Mouse (Mus musculus): ENCODE measurements at regions not wholly inside any gene's neighbourhood (a gene's known extent, or its start where the extent isn't known, plus 50 kb on each side); places are given as distances from the start of the nearest gene placed in this dataset.

DNA sequence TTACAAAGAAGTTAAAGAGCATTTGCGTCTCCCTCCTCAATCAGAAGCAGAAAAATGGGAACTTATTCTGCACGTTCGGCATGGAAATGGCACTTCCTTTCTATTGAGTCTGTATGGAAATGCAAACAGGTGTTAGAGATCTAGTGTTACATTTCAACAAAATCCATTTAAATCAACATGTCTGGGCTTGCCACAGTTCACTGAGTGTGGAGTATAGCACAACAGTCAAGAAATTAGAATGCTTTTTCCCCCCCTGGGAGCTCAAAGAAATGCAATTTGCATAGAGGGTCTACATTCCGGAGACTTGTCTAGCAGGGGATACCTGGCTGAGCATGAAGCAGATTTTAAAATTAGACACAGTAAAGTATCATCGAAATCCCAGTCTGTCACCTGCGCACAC is 308.5 kb upstream of the Smarca2 start:
- Histone ChIP-seq H3K4me2 (no peak overlapping the region), H3K27me3 (no peaks in the 10 kb centered on the region), H3K4me1 (no peaks in the 10 kb centered on the region), H3K4me3 (no peak overlapping the region), H3K27ac (no peak overlapping the region), H3K9ac (no peak overlapping the region), H3K36me3 (ENCODE audit: poor library complexity, severe bottlenecking) (no peaks in the 10 kb centered on the region), H3K9me3 (replicated peaks) (no peaks in the 10 kb centered on the region)
- WGBS, result 90% methylated on average over 6 of the region's 6 CpGs
- ATAC-seq, result no peak

- H3K36me3 ChIP-seq (ENCODE audit: poor library complexity, severe bottlenecking), result no peaks in the 10 kb centered on the region
- ATAC-seq, result peak; percentile 50; the same call in 1 of the 2 replicates
- H3K4me3 ChIP-seq, result no peak overlapping the region
- no peak overlapping the region for H3K9ac ChIP-seq
- no peak overlapping the region for H3K4me2 ChIP-seq
- no peak overlapping the region for H3K27ac ChIP-seq
- H3K27me3 ChIP-seq, result no peaks in the 10 kb centered on the region
- 77% methylated on average over 1 of the region's 1 CpGs for WGBS
- no peaks in the 10 kb centered on the region for H3K9me3 ChIP-seq (replicated peaks)
- no peaks in the 10 kb centered on the region for H3K4me1 ChIP-seq
Observed at GRCm38 (mm10) chr19:26308477-26309135, 296.2 kb upstream of the Smarca2 start.

DNA sequence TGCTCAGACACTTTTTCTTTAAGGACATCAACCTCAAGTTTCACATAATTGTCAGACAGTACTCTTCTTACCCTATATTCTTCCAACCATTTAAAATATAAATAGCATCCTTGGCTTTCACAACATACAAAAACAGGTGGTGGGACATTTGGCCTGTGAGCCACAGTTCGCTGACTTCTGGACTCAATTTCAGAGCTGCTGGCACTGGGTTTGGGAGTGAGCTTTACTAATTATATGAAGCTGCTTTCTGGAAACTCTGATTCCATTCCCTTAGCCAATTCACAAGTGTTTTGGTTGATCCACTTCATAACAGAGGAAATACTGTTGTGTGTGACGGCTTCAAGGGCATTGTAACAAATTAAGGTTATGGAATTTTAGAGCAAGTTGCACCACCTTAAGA is 285.9 kb upstream of the Smarca2 start:
- Histone ChIP-seq H3K4me1 (no peaks in the 10 kb centered on the region), H3K9me3 (replicated peaks) (no peaks in the 10 kb centered on the region), H3K27me3 (no peaks in the 10 kb centered on the region), H3K4me2 (no peak overlapping the region), H3K27ac (no peak overlapping the region), H3K4me3 (no peak overlapping the region), H3K36me3 (ENCODE audit: poor library complexity, severe bottlenecking) (no peaks in the 10 kb centered on the region), H3K9ac (no peak overlapping the region)
- 83% methylated on average over 2 of the region's 2 CpGs for WGBS
- ATAC-seq, result no peak

- no peaks in the 10 kb centered on the region for H3K4me1 ChIP-seq
- no peak for ATAC-seq
- H3K27ac ChIP-seq, result no peak overlapping the region
- no peak overlapping the region for H3K9ac ChIP-seq
- no peaks in the 10 kb centered on the region for H3K36me3 ChIP-seq (ENCODE audit: poor library complexity, severe bottlenecking)
- no peaks in the 10 kb centered on the region for H3K9me3 ChIP-seq (replicated peaks)
- H3K4me3 ChIP-seq, result no peak overlapping the region
- H3K4me2 ChIP-seq, result no peak overlapping the region
- H3K27me3 ChIP-seq, result no peaks in the 10 kb centered on the region
- WGBS, result 81% methylated on average over 5 of the region's 5 CpGs
Observed at GRCm38 (mm10) chr19:26323682-26324081, 281.2 kb upstream of the Smarca2 start.

DNA sequence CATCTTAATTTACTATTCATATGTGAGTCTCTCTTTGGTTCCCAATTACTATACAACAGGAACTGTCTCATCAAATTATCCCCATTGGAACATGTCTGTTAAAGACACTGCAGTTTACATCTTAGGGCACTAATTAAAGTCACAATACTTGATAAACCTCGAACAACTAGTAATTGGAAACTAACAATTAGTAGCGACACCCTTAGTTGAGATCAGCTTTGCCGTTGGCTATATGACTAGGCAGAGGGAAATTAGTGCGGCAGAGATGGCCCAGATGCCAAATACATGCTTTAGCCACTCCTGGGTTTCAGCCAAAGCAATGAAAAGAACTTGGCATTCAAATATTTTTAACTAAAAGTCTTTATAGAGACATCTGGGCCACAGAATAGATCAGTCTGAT is 265.7 kb upstream of the Smarca2 start:
- Histone ChIP-seq H3K27me3 (no peaks in the 10 kb centered on the region), H3K27ac (peak overlapping the region; percentile 55), H3K4me3 (no peak overlapping the region), H3K9me3 (replicated peaks) (no peaks in the 10 kb centered on the region), H3K36me3 (ENCODE audit: poor library complexity, severe bottlenecking) (no peaks in the 10 kb centered on the region), H3K9ac (no peak overlapping the region), H3K4me1 (peaks cover 17% of the 10 kb centered on the region; the same call in 1 of the 2 replicates), H3K4me2 (no peak overlapping the region)
- ATAC-seq, result peak; percentile 78
- 46% methylated on average over 4 of the region's 4 CpGs for WGBS

DNA sequence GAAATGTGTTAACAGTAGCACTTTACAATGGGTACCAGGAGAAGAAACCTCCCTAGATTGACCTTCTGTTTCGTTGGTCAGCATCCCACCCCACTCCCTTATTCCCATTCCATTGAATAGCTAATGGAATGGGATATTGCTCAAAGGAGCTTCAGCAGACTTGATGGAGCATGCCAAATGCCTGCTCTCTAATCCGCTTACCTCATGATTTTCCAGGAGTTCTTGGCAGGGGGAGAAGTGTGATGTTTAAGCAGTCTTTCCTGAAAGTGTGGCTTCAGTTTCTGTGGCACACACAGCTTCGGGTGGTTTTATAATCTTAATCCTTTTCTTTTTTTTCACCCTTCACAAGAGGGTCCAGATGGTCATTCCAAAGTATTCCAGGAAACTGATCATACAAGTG is 264.7 kb upstream of the Smarca2 start:
- no peak overlapping the region for H3K4me3 ChIP-seq
- H3K27ac ChIP-seq, result no peak overlapping the region
- no peak overlapping the region for H3K9ac ChIP-seq
- WGBS, result 24% methylated on average over 3 of the region's 3 CpGs
- H3K9me3 ChIP-seq (replicated peaks), result no peaks in the 10 kb centered on the region
- no peaks in the 10 kb centered on the region for H3K27me3 ChIP-seq
- H3K4me2 ChIP-seq, result no peak overlapping the region
- peak; percentile 79 for ATAC-seq
- H3K4me1 ChIP-seq, result peaks cover 17% of the 10 kb centered on the region; the same call in 1 of the 2 replicates
- no peaks in the 10 kb centered on the region for H3K36me3 ChIP-seq (ENCODE audit: poor library complexity, severe bottlenecking)

DNA sequence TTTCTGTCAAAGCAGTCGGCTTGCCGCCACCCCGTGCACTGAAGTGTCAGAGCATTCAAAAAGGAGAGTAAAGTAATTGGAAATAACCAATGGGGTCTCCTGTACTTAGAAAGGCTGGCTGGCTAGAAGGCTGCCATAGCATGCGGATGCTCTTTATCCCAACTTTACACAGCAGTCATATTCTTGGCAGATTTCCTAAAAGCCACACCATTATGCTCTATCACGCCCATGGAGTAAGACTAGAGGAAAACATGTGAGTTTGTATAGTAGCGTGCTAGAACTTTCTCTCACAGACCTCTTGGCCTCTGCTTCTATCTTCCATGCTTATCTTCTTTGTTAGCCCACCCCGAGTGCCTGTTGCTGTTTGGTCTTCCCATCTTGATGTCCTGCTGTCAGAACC is 249.8 kb upstream of the Smarca2 start:
- H3K4me1 ChIP-seq, result no peaks in the 10 kb centered on the region
- no peaks in the 10 kb centered on the region for H3K36me3 ChIP-seq (ENCODE audit: poor library complexity, severe bottlenecking)
- no peak overlapping the region for H3K9ac ChIP-seq
- no peak overlapping the region for H3K4me2 ChIP-seq
- 86% methylated on average over 7 of the region's 7 CpGs for WGBS
- H3K27ac ChIP-seq, result no peak overlapping the region
- H3K9me3 ChIP-seq (replicated peaks), result no peaks in the 10 kb centered on the region
- ATAC-seq, result no peak
- no peak overlapping the region for H3K4me3 ChIP-seq
- H3K27me3 ChIP-seq, result no peaks in the 10 kb centered on the region

GRCm38 (mm10) chr19:26383961-26384381 is 220.9 kb upstream of the Smarca2 start:
- 71% methylated on average over 4 of the region's 4 CpGs for WGBS
- Histone ChIP-seq H3K4me2 (no peak overlapping the region), H3K36me3 (ENCODE audit: poor library complexity, severe bottlenecking) (no peaks in the 10 kb centered on the region), H3K4me3 (no peak overlapping the region), H3K4me1 (no peaks in the 10 kb centered on the region), H3K27ac (0 out of 2 replicates have a peak overlapping the region, but pooled peaks have one; percentile 51), H3K9me3 (replicated peaks) (no peaks in the 10 kb centered on the region), H3K27me3 (no peaks in the 10 kb centered on the region), H3K9ac (no peak overlapping the region)
- ATAC-seq, result peak; percentile 84

DNA sequence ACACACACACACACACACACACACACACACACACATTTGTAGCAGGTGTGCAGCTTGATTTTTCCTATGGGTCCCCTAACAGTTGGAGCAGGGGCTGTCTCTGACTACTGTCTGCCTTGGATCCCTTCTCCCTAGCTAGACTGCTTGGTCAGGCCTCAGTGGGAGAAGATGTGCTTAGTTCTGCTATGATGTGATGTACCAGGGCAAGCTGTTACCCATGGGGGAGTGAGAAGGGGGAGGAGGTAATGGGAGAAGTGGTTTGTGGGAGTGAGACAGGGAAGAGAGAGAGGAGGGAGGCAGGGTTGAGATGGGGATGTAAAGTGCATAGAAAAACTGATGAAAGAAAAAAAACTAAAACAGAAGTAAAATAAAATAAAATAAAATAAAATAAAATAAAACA is 218.8 kb upstream of the Smarca2 start:
- no peak for ATAC-seq
- no peaks in the 10 kb centered on the region for H3K36me3 ChIP-seq (ENCODE audit: poor library complexity, severe bottlenecking)
- no peaks in the 10 kb centered on the region for H3K27me3 ChIP-seq
- H3K4me3 ChIP-seq, result no peak overlapping the region
- H3K4me2 ChIP-seq, result no peak overlapping the region
- no peak overlapping the region for H3K9ac ChIP-seq
- H3K4me1 ChIP-seq, result no peaks in the 10 kb centered on the region
- no peaks in the 10 kb centered on the region for H3K9me3 ChIP-seq (replicated peaks)
- no peak overlapping the region for H3K27ac ChIP-seq

DNA sequence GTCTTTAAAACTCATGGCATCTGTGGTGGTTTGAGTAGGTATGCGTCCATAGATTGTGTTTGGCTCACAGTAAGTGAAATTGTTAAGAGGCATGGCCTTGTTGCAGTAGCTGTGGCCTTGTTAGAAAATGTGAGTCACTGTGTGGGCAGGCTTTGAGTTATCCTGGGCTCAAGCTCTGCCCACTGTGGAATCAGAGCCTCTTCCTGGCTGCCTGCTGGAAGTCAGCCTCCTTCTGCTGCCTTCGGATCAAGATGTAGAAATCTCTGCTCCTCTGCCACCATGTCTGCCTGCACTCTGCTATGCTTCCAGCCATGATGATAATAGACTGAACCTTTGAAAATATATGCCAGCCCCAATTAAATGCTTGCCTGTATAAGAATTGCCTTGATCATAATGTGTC is 192.2 kb upstream of the Smarca2 start:
- 93% methylated on average over 2 of the region's 2 CpGs for WGBS
- no peaks in the 10 kb centered on the region for H3K27me3 ChIP-seq
- H3K27ac ChIP-seq, result no peak overlapping the region
- no peak overlapping the region for H3K4me3 ChIP-seq
- no peaks in the 10 kb centered on the region for H3K9me3 ChIP-seq (replicated peaks)
- no peak overlapping the region for H3K9ac ChIP-seq
- H3K36me3 ChIP-seq (ENCODE audit: poor library complexity, severe bottlenecking), result no peaks in the 10 kb centered on the region
- no peaks in the 10 kb centered on the region for H3K4me1 ChIP-seq
- ATAC-seq, result no peak
- no peak overlapping the region for H3K4me2 ChIP-seq

DNA sequence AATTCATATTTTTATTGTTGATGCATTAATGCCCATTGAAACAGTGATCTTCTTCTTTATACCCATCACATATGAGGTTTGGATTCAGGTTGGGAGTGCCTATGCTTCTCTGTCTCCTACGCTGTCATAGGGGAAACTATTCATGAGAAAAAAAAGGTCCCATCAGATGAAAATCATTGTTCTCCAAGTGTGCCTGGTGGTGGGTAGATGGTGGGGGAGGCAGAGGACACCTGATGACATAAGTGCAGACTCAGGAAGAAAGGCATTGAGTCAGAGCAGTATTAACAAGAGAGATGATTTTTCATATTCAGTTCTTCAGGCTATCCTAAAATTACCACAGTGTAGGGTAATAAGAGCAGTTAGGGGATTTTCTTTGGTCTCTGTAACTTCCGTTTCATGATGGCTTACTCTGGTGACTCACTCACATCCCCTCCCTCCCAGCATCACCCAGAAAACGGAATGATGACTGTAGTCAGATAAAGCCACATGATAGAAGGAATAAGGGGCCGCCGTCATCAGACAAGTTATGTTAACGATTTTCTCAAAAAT is 190.3 kb upstream of the Smarca2 start:
- Histone ChIP-seq H3K4me2 (no peak overlapping the region), H3K27ac (no peak overlapping the region), H3K9me3 (replicated peaks) (no peaks in the 10 kb centered on the region), H3K9ac (no peak overlapping the region), H3K27me3 (no peaks in the 10 kb centered on the region), H3K4me3 (no peak overlapping the region), H3K36me3 (ENCODE audit: poor library complexity, severe bottlenecking) (no peaks in the 10 kb centered on the region), H3K4me1 (no peaks in the 10 kb centered on the region)
- no peak for ATAC-seq
- WGBS, result 87% methylated on average over 6 of the region's 6 CpGs

- no peaks in the 10 kb centered on the region for H3K36me3 ChIP-seq (ENCODE audit: poor library complexity, severe bottlenecking)
- 91% methylated on average over 2 of the region's 2 CpGs for WGBS
- no peaks in the 10 kb centered on the region for H3K9me3 ChIP-seq (replicated peaks)
Observed at GRCm38 (mm10) chr19:26419781-26420180, 185.1 kb upstream of the Smarca2 start.

DNA sequence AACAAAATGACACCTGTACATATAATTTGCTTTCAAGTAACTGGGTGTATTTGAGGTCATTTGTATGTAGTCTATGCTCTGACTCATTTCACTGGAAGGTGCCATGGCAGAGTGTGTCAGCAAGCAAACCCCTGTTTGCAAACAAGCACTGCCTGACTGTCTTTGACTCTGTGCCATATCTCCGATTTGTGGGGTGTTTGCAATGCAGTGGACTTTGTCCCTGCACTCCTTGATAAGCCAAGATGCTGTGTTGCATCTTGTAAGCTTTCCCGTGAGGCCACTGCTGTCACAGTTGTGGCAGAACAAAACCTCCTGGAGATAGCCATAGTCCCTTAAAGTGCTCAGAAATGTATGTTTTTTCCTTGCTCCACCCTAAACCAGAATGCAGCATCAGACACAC is 165.7 kb upstream of the Smarca2 start:
- Histone ChIP-seq H3K27me3 (no peaks in the 10 kb centered on the region), H3K9ac (no peak overlapping the region), H3K9me3 (replicated peaks) (no peaks in the 10 kb centered on the region), H3K4me2 (no peak overlapping the region), H3K4me3 (no peak overlapping the region), H3K36me3 (ENCODE audit: poor library complexity, severe bottlenecking) (no peaks in the 10 kb centered on the region), H3K27ac (no peak overlapping the region), H3K4me1 (no peaks in the 10 kb centered on the region)
- no peak for ATAC-seq
- WGBS, result 83% methylated on average over 2 of the region's 2 CpGs

More at GRCm38 (mm10) chr19:26419781-26420180, 185.1 kb upstream of the Smarca2 start:
- Histone ChIP-seq H3K4me3 (no peak overlapping the region), H3K9ac (no peak overlapping the region), H3K4me2 (no peak overlapping the region), H3K27me3 (no peaks in the 10 kb centered on the region), H3K27ac (no peak overlapping the region), H3K4me1 (no peaks in the 10 kb centered on the region)
- no peak for ATAC-seq

All from forebrain, embryonic 13.5 days (tissue).